Mouse (Mus musculus): ENCODE data around the gene Guf1.

Guf1 gene

GRCm38 (mm10) chr5:69556628-69557403 lies at the start of gene Guf1:
Gene Guf1 (plus strand): TSS chr5:69556923.
- DNase-seq: peak; percentile 95

- no peak for DNase-seq
Observed at GRCm38 (mm10) chr5:69507045-69507444, 49.7 kb upstream of the Guf1 start.

- no peak for DNase-seq
Observed at GRCm38 (mm10) chr5:69511631-69512030, 45.1 kb upstream of the Guf1 start.

GRCm38 (mm10) chr5:69512203-69512602 lies 44.5 kb upstream of the Guf1 start:
- no peak for DNase-seq

- peak; percentile 45 for DNase-seq
Observed at GRCm38 (mm10) chr5:69520661-69521278, 36.0 kb upstream of the Guf1 start.

- no peak for DNase-seq
Observed at GRCm38 (mm10) chr5:69522064-69522463, 34.7 kb upstream of the Guf1 start.

- no peak for DNase-seq
Observed at GRCm38 (mm10) chr5:69523944-69524343, 32.8 kb upstream of the Guf1 start.

GRCm38 (mm10) chr5:69541680-69542079 lies 15.0 kb upstream of the Guf1 start:
- no peak for DNase-seq

GRCm38 (mm10) chr5:69542489-69542888 lies 14.2 kb upstream of the Guf1 start, which contains the start of gene Yipf7:
Gene Yipf7 (minus strand): TSS chr5:69542648.
- DNase-seq: no peak

- no peak for DNase-seq
Observed at GRCm38 (mm10) chr5:69557404-69557935, 747 bp downstream of the Guf1 start.

- peak; percentile 88 for DNase-seq
Observed at GRCm38 (mm10) chr5:69591640-69592461, 35.1 kb downstream of the Guf1 start, which contains the start of gene Gnpda2. Gene Gnpda2 (minus strand): TSS chr5:69592340.

GRCm38 (mm10) chr5:69601027-69601426 lies 44.3 kb downstream of the Guf1 start:
- peak; percentile 11 for DNase-seq

GRCm38 (mm10) chr5:69613209-69613796 lies 56.6 kb downstream of the Guf1 start:
- DNase-seq: peak; percentile 28

- DNase-seq: no peak
Observed at GRCm38 (mm10) chr5:69620899-69621298, 64.2 kb downstream of the Guf1 start.

Data from kidney, adult 9 months (tissue).